Mouse (Mus musculus): ENCODE measurements around the gene Gm1140.
"Not testable (repeated sequence)": the region's sequence is repeated elsewhere in the genome, so short reads cannot be mapped to it uniquely, and the experiment has no call there.

The Gm1140 gene

GRCm38 (mm10) chrX:67693462-67693861 is at the start of gene Gm1140:
Gene Gm1140 (minus strand): TSS chrX:67693562.
- DNase-seq = not testable (repeated sequence)

DNA sequence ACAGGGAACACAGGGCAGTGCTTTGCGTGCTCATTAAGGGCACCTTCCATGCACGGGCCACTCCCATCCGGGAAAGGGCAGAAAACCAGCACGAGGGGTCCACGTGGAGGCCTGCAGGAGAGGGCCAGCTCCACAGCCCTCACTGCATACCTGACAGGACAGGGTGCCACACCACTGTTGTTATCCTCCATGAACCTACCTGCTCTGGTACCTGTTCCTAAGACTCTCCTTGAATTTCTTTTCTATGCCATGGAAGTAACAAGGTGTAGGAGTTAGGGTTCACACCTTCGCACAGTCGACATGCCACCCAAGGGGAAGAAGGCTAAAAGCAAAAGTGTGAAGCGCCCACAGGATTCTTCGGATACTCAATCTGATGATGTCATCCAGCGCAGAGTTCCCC is 2.0 kb upstream of the Gm1140 start, which contains the start of gene Gm14692:
TSS of gene Gm14692 (plus strand) at position 301 of the 400 bp plus-strand sequence.
- peak; percentile 56 for DNase-seq
